Mouse (Mus musculus) neural tube, embryonic 14.5 days (tissue): ENCODE data around the gene Kcnc1. TPM values are rescaled to one million over a fixed set of nuclear protein-coding genes. Genes with fewer than 3 reads are reported as not detected.

Experiments
- ATAC-seq: fragments of 200-750 bp; cut with Nextera tagmentation; 2 replicates; pipeline ENCODE4 v1.8.0; 2017; ENCODE audit warnings: low read depth, mild to moderate bottlenecking, moderate TSS enrichment, moderate library complexity
- H3K27ac ChIP-seq: fragments of 300-500 bp; sonication (generic); 2 replicates; pipeline ENCODE4 v1.5.1; 2014; ENCODE audit warnings: low read depth, mild to moderate bottlenecking, control low read depth, low read length, moderate library complexity, mixed read lengths
- H3K27me3 ChIP-seq: fragments of 300-500 bp; sonication (generic); 2 replicates; pipeline ENCODE4 v1.6.1; 2014; ENCODE audit warnings: low read length; ENCODE audit not compliant: control insufficient read depth, insufficient read depth
- H3K36me3 ChIP-seq: fragments of 300-500 bp; sonication (generic); 2 replicates; pipeline ENCODE4 v1.6.1; 2014; ENCODE audit warnings: low read length, mixed read lengths; ENCODE audit not compliant: control insufficient read depth, insufficient read depth
- H3K4me1 ChIP-seq: fragments of 300-500 bp; sonication (generic); 2 replicates; pipeline ENCODE4 v1.6.1; 2014; ENCODE audit warnings: low read length; ENCODE audit not compliant: control insufficient read depth, insufficient read depth
- H3K4me2 ChIP-seq: fragments of 300-500 bp; sonication (generic); 2 replicates; pipeline ENCODE4 v1.6.1; 2014; ENCODE audit warnings: mild to moderate bottlenecking, low read depth, low read length, control low read depth
- H3K4me3 ChIP-seq: fragments of 300-500 bp; sonication (generic); 2 replicates; pipeline ENCODE4 v1.5.1; 2014; ENCODE audit warnings: low read depth, low read length, control low read depth, mixed read lengths
- H3K9ac ChIP-seq: fragments of 300-500 bp; sonication (generic); replicated peaks from 2 replicates; pipeline ENCODE4 v1.6.1; 2014; ENCODE audit warnings: low read depth, mild to moderate bottlenecking, control low read depth, low read length, mixed read lengths
- H3K9me3 ChIP-seq: fragments of 300-500 bp; sonication (generic); 2 replicates; pipeline ENCODE4 v1.6.1; 2016; ENCODE audit warnings: low read length; ENCODE audit not compliant: control insufficient read depth
- WGBS: fragments of 180-500 bp; shearing (Covaris S2); extraction: QIAGEN DNeasy Blood & Tissue Kit; methylation state at CpG from one replicate; pipeline ENCODE4 v1.1.7; 2014; 5-methylcytosine and 5-hydroxymethylcytosine counted together
- polyA plus RNA-seq: library from polyadenylated mRNA; unstranded; fragments of >200 nt; fragmentation: Nextera tagmentation; extraction: Ambion mirVana; gene quantifications from 2 replicates; pipeline ENCODE4 v1.2.1, GENCODE M21; 2014

Gene Kcnc1
- polyA plus RNA-seq, 1 experiment from 2014 or later, result 20.5 TPM

DNA sequence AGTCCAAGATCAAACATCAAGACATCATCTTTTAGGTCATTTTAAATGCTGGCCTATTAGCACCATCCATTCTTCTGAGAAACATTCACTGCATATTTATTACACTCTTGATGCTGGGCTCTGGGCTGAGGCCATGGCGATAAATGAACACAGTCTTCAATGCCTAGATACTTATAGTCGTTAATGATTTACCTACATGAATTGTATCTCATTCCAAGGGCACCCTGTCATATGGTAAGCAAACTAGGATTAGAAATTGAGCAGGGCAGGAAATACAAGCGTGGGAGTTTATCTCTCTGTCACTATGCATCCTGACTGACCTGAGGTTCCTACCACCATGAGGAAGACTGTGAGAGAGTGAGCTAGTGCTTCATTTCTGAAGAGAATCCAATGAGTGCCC, 73.2 kb downstream of the Kcnc1 start:
- Histone ChIP-seq H3K36me3 (no peaks in the 10 kb centered on the region), H3K27ac (no peak overlapping the region), H3K4me2 (no peak overlapping the region), H3K9me3 (no peaks in the 10 kb centered on the region), H3K4me3 (no peak overlapping the region), H3K4me1 (peaks cover 9% of the 10 kb centered on the region; the same call in 1 of the 2 replicates), H3K27me3 (no peaks in the 10 kb centered on the region), H3K9ac (no peak overlapping the region)
- 93% methylated on average over 3 of the region's 3 CpGs for WGBS
- ATAC-seq, result no peak

- no peak for ATAC-seq
- H3K9ac ChIP-seq, result no peak overlapping the region
- no peak overlapping the region for H3K4me2 ChIP-seq
- H3K27ac ChIP-seq, result no peak overlapping the region
- H3K4me1 ChIP-seq, result peaks cover 9% of the 10 kb centered on the region; the same call in 1 of the 2 replicates
- H3K9me3 ChIP-seq, result no peaks in the 10 kb centered on the region
- WGBS, result 73% methylated on average over 7 of the region's 7 CpGs
- no peak overlapping the region for H3K4me3 ChIP-seq
- no peaks in the 10 kb centered on the region for H3K27me3 ChIP-seq
- no peaks in the 10 kb centered on the region for H3K36me3 ChIP-seq
Measured at GRCm38 (mm10) chr7:46471054-46471737, 74.9 kb downstream of the Kcnc1 start.

DNA sequence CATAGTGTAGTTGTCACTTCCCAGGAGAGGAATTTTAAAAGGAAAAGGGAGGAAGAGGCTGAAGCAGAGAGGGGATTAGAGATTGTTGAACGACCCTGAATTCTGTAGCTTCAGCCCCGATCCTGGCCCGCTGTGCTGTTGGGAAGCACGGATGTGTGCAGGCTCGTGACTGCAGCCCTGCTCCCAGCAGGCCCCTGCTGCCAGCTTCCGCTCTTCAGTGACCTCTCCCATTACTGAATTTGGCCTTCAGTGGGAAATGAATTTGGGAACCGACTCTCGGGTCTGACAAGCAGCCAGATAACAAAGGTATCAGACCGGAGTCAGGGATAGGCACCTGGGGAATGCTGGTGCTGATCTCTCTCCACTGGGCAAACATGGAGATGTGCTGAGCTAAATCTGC, 76.8 kb downstream of the Kcnc1 start:
- peaks cover 9% of the 10 kb centered on the region; the same call in 1 of the 2 replicates for H3K4me1 ChIP-seq
- no peak for ATAC-seq
- no peak overlapping the region for H3K4me3 ChIP-seq
- no peaks in the 10 kb centered on the region for H3K27me3 ChIP-seq
- H3K9ac ChIP-seq, result no peak overlapping the region; the same call in 1 of the 2 replicates
- WGBS, result 36% methylated on average over 9 of the region's 9 CpGs
- H3K4me2 ChIP-seq, result no peak overlapping the region
- peak overlapping the region; percentile 18; the same call in 1 of the 2 replicates for H3K27ac ChIP-seq
- H3K36me3 ChIP-seq, result no peaks in the 10 kb centered on the region
- no peaks in the 10 kb centered on the region for H3K9me3 ChIP-seq

DNA sequence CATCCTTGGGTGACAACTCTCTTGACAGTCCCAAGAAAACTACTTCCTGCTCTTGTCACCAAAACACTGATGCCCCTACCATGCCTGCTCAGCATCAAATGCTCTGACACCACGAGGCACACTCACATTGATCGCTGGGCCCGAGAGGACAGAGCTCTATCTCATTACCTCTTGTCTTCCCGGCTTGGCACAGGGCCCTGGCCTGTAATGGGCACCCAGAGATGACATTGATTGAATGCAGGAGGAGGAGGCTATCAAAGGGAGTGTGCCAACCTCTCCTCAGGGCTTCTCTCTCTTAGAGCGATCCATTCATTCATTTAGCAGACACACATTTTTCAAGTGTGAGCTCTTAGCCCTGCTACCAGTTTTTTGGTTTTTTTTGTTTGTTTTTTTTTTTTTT, 79.2 kb downstream of the Kcnc1 start:
- Histone ChIP-seq H3K36me3 (no peaks in the 10 kb centered on the region), H3K27me3 (no peaks in the 10 kb centered on the region), H3K4me1 (peaks cover 9% of the 10 kb centered on the region; the same call in 1 of the 2 replicates), H3K9me3 (no peaks in the 10 kb centered on the region), H3K4me2 (no peak overlapping the region), H3K9ac (no peak overlapping the region), H3K27ac (no peak overlapping the region), H3K4me3 (no peak overlapping the region)
- WGBS, result 53% methylated on average over 5 of the region's 5 CpGs
- ATAC-seq, result peak; percentile 51; the same call in 1 of the 2 replicates

- peaks cover 12% of the 10 kb centered on the region; the same call in 1 of the 2 replicates for H3K4me1 ChIP-seq
- H3K27me3 ChIP-seq, result no peaks in the 10 kb centered on the region
- H3K36me3 ChIP-seq, result no peaks in the 10 kb centered on the region
- H3K9me3 ChIP-seq, result no peaks in the 10 kb centered on the region
- no peak overlapping the region for H3K4me3 ChIP-seq
- no peak overlapping the region for H3K4me2 ChIP-seq
- H3K27ac ChIP-seq, result no peak overlapping the region
- no peak for ATAC-seq
- WGBS, result 90% methylated on average over 3 of the region's 3 CpGs
- no peak overlapping the region for H3K9ac ChIP-seq
Measured at GRCm38 (mm10) chr7:46477456-46477855, 81.2 kb downstream of the Kcnc1 start.

GRCm38 (mm10) chr7:46479793-46480192, 83.5 kb downstream of the Kcnc1 start:
- Histone ChIP-seq H3K9me3 (no peaks in the 10 kb centered on the region), H3K9ac (no peak overlapping the region), H3K4me3 (no peak overlapping the region), H3K36me3 (no peaks in the 10 kb centered on the region), H3K4me1 (peaks cover 5% of the 10 kb centered on the region; the same call in 1 of the 2 replicates), H3K4me2 (no peak overlapping the region), H3K27ac (no peak overlapping the region), H3K27me3 (no peaks in the 10 kb centered on the region)
- no peak for ATAC-seq
- 61% methylated on average over 6 of the region's 6 CpGs for WGBS

DNA sequence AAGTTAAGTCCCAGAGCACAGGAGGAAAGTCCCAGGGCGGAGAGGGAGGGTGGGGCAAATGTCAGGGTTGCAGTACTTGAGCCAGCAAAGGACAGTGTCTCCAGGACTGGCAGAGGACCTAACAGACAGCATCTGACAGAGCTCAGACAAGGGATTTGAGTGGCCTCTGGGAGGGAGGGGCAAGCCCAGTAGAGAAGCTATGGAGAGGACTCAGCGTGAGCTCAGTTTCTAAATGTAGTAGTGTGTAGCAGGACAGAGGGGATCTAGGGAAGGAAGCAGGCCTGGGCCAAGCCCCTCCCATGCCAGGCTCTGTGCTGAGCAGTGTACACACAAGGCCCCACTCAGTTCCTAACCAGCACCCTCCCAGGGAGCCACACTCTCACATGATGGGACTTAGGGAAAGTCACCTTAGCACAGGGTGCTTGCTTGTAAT, 85.8 kb downstream of the Kcnc1 start:
- Histone ChIP-seq H3K27me3 (no peaks in the 10 kb centered on the region), H3K4me1 (peaks cover 5% of the 10 kb centered on the region; the same call in 1 of the 2 replicates), H3K27ac (no peak overlapping the region), H3K36me3 (no peaks in the 10 kb centered on the region), H3K4me3 (no peak overlapping the region), H3K9me3 (no peaks in the 10 kb centered on the region), H3K4me2 (no peak overlapping the region), H3K9ac (no peak overlapping the region)
- WGBS, result 60% methylated on average over 2 of the region's 2 CpGs
- peak; percentile 44; the same call in 1 of the 2 replicates for ATAC-seq

- Histone ChIP-seq H3K4me3 (no peak overlapping the region), H3K27me3 (no peaks in the 10 kb centered on the region), H3K4me1 (peaks cover 5% of the 10 kb centered on the region; the same call in 1 of the 2 replicates), H3K9ac (no peak overlapping the region), H3K4me2 (no peak overlapping the region), H3K27ac (no peak overlapping the region), H3K36me3 (no peaks in the 10 kb centered on the region), H3K9me3 (no peaks in the 10 kb centered on the region)
- WGBS, result 38% methylated on average over 10 of the region's 10 CpGs
- no peak for ATAC-seq
Measured at GRCm38 (mm10) chr7:46483050-46483449, 86.8 kb downstream of the Kcnc1 start.

- H3K4me2 ChIP-seq, result no peak overlapping the region
- ATAC-seq, result no peak
- no peak overlapping the region for H3K27ac ChIP-seq
- no peaks in the 10 kb centered on the region for H3K36me3 ChIP-seq
- H3K4me1 ChIP-seq, result peaks cover 5% of the 10 kb centered on the region; the same call in 1 of the 2 replicates
- H3K4me3 ChIP-seq, result no peak overlapping the region
- H3K27me3 ChIP-seq, result no peaks in the 10 kb centered on the region
- WGBS, result 92% methylated on average over 6 of the region's 6 CpGs
- H3K9me3 ChIP-seq, result no peaks in the 10 kb centered on the region
- no peak overlapping the region for H3K9ac ChIP-seq
Measured at GRCm38 (mm10) chr7:46484223-46484622, 87.9 kb downstream of the Kcnc1 start.
